Comparison of ENCODE assay signal across 21 mouse cellular contexts in the genomic region with DNA sequence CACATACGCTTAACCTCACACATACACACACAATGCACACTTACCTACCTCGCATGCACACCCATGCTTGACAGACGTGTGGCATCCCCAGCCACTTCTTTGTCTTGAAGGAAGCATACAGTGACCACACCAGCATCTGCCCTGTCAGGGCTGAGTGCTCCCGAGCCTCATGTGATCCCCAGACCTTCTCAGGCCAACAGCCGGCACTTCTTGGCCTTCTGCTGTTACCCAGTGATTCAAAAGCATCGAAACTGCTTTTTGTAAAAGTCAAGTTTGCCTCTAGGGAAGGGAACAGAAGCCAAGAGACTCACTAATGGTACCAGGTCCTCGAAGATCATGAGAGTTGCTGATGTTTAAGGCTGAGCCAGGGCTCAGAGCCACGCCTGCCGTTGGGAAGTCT. TPM values are rescaled to one million over a fixed set of nuclear protein-coding genes. Genes with fewer than 3 reads are reported as not detected.
DNase-seq lines count a peak whose midpoint lies in the region; ATAC-seq and TF ChIP-seq lines count a peak whose summit lies in the region.
"Had no signal": no experiment of that assay in that cellular context is flagged by ENCODE, and none has a peak within 500 bp of the region (broad histone marks: within the 10 kb centered on the region; RNA-seq: fewer than 3 reads in every experiment).

No protein-coding gene starts in this region.

- H3K4me1 ChIP-seq in hindbrain, embryonic 10.5 days (replicated peaks) = peaks cover 48% of the 10 kb centered on the region
- no peaks in the 10 kb centered on the region for H3K4me1 ChIP-seq in hindbrain, embryonic 11.5 days (replicated peaks; ENCODE audit: control insufficient read depth, insufficient read depth, low read length)
- H3K4me1 ChIP-seq in E14TG2a.4 (replicated peaks; ENCODE audit: low read depth, low read length) = peaks cover 95% of the 10 kb centered on the region
- peaks cover 42% of the 10 kb centered on the region for H3K4me1 ChIP-seq in embryonic facial prominence, embryonic 10.5 days
- H3K4me1 ChIP-seq: forebrain, embryonic 15.5 days; hindbrain, embryonic 15.5 days had no signal

- ATAC-seq in hindbrain, embryonic 11.5 days (ENCODE audit: low FRiP score) = no peak
- ATAC-seq: forebrain, embryonic 15.5 days; intestine, postnatal 0 days had no signal

- WGBS in hindbrain, embryonic 10.5 days = 86% methylated on average over 9 of the region's 9 CpGs
- WGBS in hindbrain, embryonic 11.5 days = 82% methylated on average over 9 of the region's 9 CpGs
- WGBS in embryonic facial prominence, embryonic 10.5 days = 87% methylated on average over 9 of the region's 9 CpGs

- no peak overlapping the region for H3K4me3 ChIP-seq in gastrocnemius, adult 2 months
- no peak overlapping the region for H3K4me3 ChIP-seq in hindbrain, embryonic 10.5 days
- no peak overlapping the region for H3K4me3 ChIP-seq in hindbrain, embryonic 11.5 days (ENCODE audit: low read depth, low read length)
- H3K4me3 ChIP-seq in E14TG2a.4 (replicated peaks; ENCODE audit: low read length) = peak overlapping the region; percentile 71
- no peak overlapping the region for H3K4me3 ChIP-seq in embryonic facial prominence, embryonic 10.5 days
- H3K4me3 ChIP-seq: embryonic facial prominence, embryonic 15.5 days; erythroblast, embryonic 14.5 days; forebrain, embryonic 10.5 days; forebrain, embryonic 15.5 days; heart, adult 2 months; heart, embryonic 15.5 days; hindbrain, embryonic 15.5 days had no signal

- H3K9me3 ChIP-seq in hindbrain, embryonic 10.5 days = 0 out of 2 replicates have a peak, but pooled peaks cover 2% of the 10 kb centered on the region
- H3K9me3 ChIP-seq in hindbrain, embryonic 11.5 days (ENCODE audit: control insufficient read depth, low read length) = no peaks in the 10 kb centered on the region
- no peaks in the 10 kb centered on the region for H3K9me3 ChIP-seq in E14TG2a.4 (ENCODE audit: low read length)
- no peaks in the 10 kb centered on the region for H3K9me3 ChIP-seq in embryonic facial prominence, embryonic 10.5 days
- H3K9me3 ChIP-seq: embryonic facial prominence, embryonic 15.5 days; forebrain, embryonic 15.5 days; G1E; heart, embryonic 15.5 days; hindbrain, embryonic 15.5 days had no signal

- no peak overlapping the region for H3K9ac ChIP-seq in hindbrain, embryonic 11.5 days (ENCODE audit: low read depth, low read length)
- H3K9ac ChIP-seq: embryonic facial prominence, embryonic 15.5 days; forebrain, embryonic 15.5 days; heart, embryonic 15.5 days; hindbrain, embryonic 15.5 days had no signal

- H3K4me2 ChIP-seq in hindbrain, embryonic 11.5 days (replicated peaks; ENCODE audit: low read depth, low read length) = no peak overlapping the region
- H3K4me2 ChIP-seq: embryonic facial prominence, embryonic 15.5 days; forebrain, embryonic 15.5 days; heart, embryonic 11.5 days; heart, embryonic 15.5 days; hindbrain, embryonic 15.5 days had no signal

- no peak for TF ChIP-seq CTCF in gastrocnemius, adult 2 months (IDR thresholded peaks at IDR 0.05)
- TF ChIP-seq CTCF in E14TG2a.4 (conservative IDR thresholded peaks at IDR 0.05; ENCODE audit: low read length) = no peak

- DNase-seq in gastrocnemius, adult 2 months = peak; percentile 44
- no peak for DNase-seq in gastrocnemius, adult 8-10 months (ENCODE audit: low spot score in 2 of 2)
- no peak for DNase-seq in hindbrain, embryonic 10.5 days (ENCODE audit: low spot score)
- no peak for DNase-seq in hindbrain, embryonic 11.5 days (ENCODE audit: low spot score)
- no peak for DNase-seq in embryonic facial prominence, embryonic 10.5 days (ENCODE audit: low spot score)
- DNase-seq in left cerebral cortex, postnatal 14 days (ENCODE audit: low spot score in 2 of 2) = no peak
- DNase-seq: adrenal gland, adult 8-10 months; adrenal gland, postnatal 36 days; cerebellum, adult 2 months; cerebellum, postnatal 10 days; heart, adult 2 months had no signal

- H3K27me3 ChIP-seq in hindbrain, embryonic 10.5 days (ENCODE audit: insufficient read depth, poor library complexity, severe bottlenecking) = peaks cover 11% of the 10 kb centered on the region; the same call in 1 of the 2 replicates
- no peaks in the 10 kb centered on the region for H3K27me3 ChIP-seq in hindbrain, embryonic 11.5 days (ENCODE audit: control insufficient read depth, insufficient read depth, low read length)
- H3K27me3 ChIP-seq in E14TG2a.4 (ENCODE audit: insufficient read depth, low read length) = no peaks in the 10 kb centered on the region
- no peaks in the 10 kb centered on the region for H3K27me3 ChIP-seq in embryonic facial prominence, embryonic 10.5 days (replicated peaks; ENCODE audit: low read depth, poor library complexity, severe bottlenecking)
- H3K27me3 ChIP-seq: embryonic facial prominence, embryonic 15.5 days; forebrain, embryonic 15.5 days; heart, embryonic 15.5 days; hindbrain, embryonic 15.5 days had no signal

- H3K36me3 ChIP-seq in hindbrain, embryonic 10.5 days = no peaks in the 10 kb centered on the region
- H3K36me3 ChIP-seq in hindbrain, embryonic 11.5 days (ENCODE audit: control insufficient read depth, insufficient read depth, low read length) = no peaks in the 10 kb centered on the region
- H3K36me3 ChIP-seq in E14TG2a.4 (ENCODE audit: insufficient read depth, low read length) = no peaks in the 10 kb centered on the region
- no peaks in the 10 kb centered on the region for H3K36me3 ChIP-seq in embryonic facial prominence, embryonic 10.5 days (replicated peaks)
- H3K36me3 ChIP-seq: embryonic facial prominence, embryonic 15.5 days; forebrain, embryonic 10.5 days; forebrain, embryonic 15.5 days; G1E; heart, embryonic 15.5 days; hindbrain, embryonic 15.5 days had no signal

- H3K27ac ChIP-seq in gastrocnemius, adult 2 months = no peak overlapping the region
- H3K27ac ChIP-seq in hindbrain, embryonic 10.5 days = 0 out of 2 replicates have a peak overlapping the region, but pooled peaks have one; percentile 18
- no peak overlapping the region for H3K27ac ChIP-seq in hindbrain, embryonic 11.5 days (ENCODE audit: low read depth, low read length)
- H3K27ac ChIP-seq in embryonic facial prominence, embryonic 10.5 days (replicated peaks) = peak overlapping the region; percentile 20; the same call in 1 of the 2 replicates
- H3K27ac ChIP-seq: embryonic facial prominence, embryonic 15.5 days; forebrain, embryonic 15.5 days; heart, adult 2 months; heart, embryonic 15.5 days; hindbrain, embryonic 15.5 days had no signal

- intact Hi-C loops in gastrocnemius, adult 2 months (cut with DNase I) = no loop called here
- intact Hi-C loops in left cerebral cortex, postnatal 14 days (cut with DNase I) = loop anchor here (10.0 kb wide), 1 partner anchor 235 kb away; no protein-coding TSS in a partner anchor

RNA-seq across cellular contexts. Expression of a gene that starts 33.9 kb away (rescaled TPM):
- total RNA-seq in gastrocnemius, adult 2 months (2021) = 1 to 10 TPM; 3.8 to 6.0 TPM
- 1 to 10 TPM; 2.2 to 5.9 (median 3.7) TPM for total RNA-seq in gastrocnemius, adult 8-10 months (2022)
- 147 and 167 TPM in 2 replicates for polyA plus RNA-seq in hindbrain, embryonic 10.5 days (2016; fragmentation: Nextera tagmentation; extraction: Ambion mirVana)
- 40.4 and 48.3 TPM in 2 replicates for polyA plus RNA-seq in hindbrain, embryonic 11.5 days (2014; fragmentation: Nextera tagmentation; extraction: Ambion mirVana)
- polyA plus RNA-seq in embryonic facial prominence, embryonic 10.5 days (2016; fragmentation: Nextera tagmentation; extraction: Ambion mirVana) = 184 and 201 TPM in 2 replicates
- 10 to 100 TPM in 1 of 2 experiments, 1 to 10 TPM in 1; 9.5 to 10.7 TPM for total RNA-seq in left cerebral cortex, postnatal 14 days (2021)

RNA-seq across cellular contexts. Expression of a gene that starts 58.7 kb away (rescaled TPM):
- 10 to 100 TPM; 21.9 to 25.2 TPM for total RNA-seq in gastrocnemius, adult 2 months (2021)
- 10 to 100 TPM; 22.7 to 29.5 (median 23.8) TPM for total RNA-seq in gastrocnemius, adult 8-10 months (2022)
- polyA plus RNA-seq in hindbrain, embryonic 10.5 days (2016; fragmentation: Nextera tagmentation; extraction: Ambion mirVana) = 77.0 and 86.6 TPM in 2 replicates
- polyA plus RNA-seq in hindbrain, embryonic 11.5 days (2014; fragmentation: Nextera tagmentation; extraction: Ambion mirVana) = 68.4 and 72.6 TPM in 2 replicates
- 74.5 and 77.0 TPM in 2 replicates for polyA plus RNA-seq in embryonic facial prominence, embryonic 10.5 days (2016; fragmentation: Nextera tagmentation; extraction: Ambion mirVana)
- 10 to 100 TPM; 35.3 to 36.0 TPM for total RNA-seq in left cerebral cortex, postnatal 14 days (2021)

Comparison
In these comparisons a context has a peak if more than half of its experiments do, and no peak if none do; other contexts are left out.
1. H3K27ac ChIP-seq: peak in hindbrain, embryonic 10.5 days (single experiment) and embryonic facial prominence, embryonic 10.5 days (single experiment); none in gastrocnemius, adult 2 months (single experiment) and hindbrain, embryonic 11.5 days (single experiment).